Mouse (Mus musculus) embryonic facial prominence, embryonic 14.5 days (tissue): ENCODE measurements around the gene Dus3l. TPM values are rescaled to one million over a fixed set of nuclear protein-coding genes. Genes with fewer than 3 reads are reported as not detected.

Source experiments
- ATAC-seq: fragments of 200-750 bp; cut with Nextera tagmentation; 2 replicates; pipeline ENCODE4 v1.8.0; 2017; ENCODE audit warnings: low read depth, moderate number of reproducible peaks, moderate TSS enrichment
- DNase-seq: peaks from one replicate; pipeline ENCODE4 v3.0.0-alpha.2; 2015; ENCODE audit warnings: low spot score
- H3K27ac ChIP-seq: fragments of 300-500 bp; sonication (generic); replicated peaks from 2 replicates; pipeline ENCODE4 v1.5.1; 2014; ENCODE audit warnings: low read depth, mild to moderate bottlenecking, low read length, moderate library complexity
- H3K27me3 ChIP-seq: fragments of 300-500 bp; sonication (generic); replicated peaks from 2 replicates; pipeline ENCODE4 v1.6.1; 2014; ENCODE audit warnings: low read length; ENCODE audit not compliant: control insufficient read depth, insufficient read depth
- H3K36me3 ChIP-seq: fragments of 300-500 bp; sonication (generic); 2 replicates; pipeline ENCODE4 v1.6.1; 2014; ENCODE audit warnings: low read length, mixed read lengths; ENCODE audit not compliant: control insufficient read depth, insufficient read depth
- H3K4me1 ChIP-seq: fragments of 300-500 bp; sonication (generic); 2 replicates; pipeline ENCODE4 v1.6.1; 2014; ENCODE audit warnings: antibody characterized with exemption, low read length; ENCODE audit not compliant: control insufficient read depth, insufficient read depth
- H3K4me2 ChIP-seq: fragments of 300-500 bp; sonication (generic); 2 replicates; pipeline ENCODE4 v1.6.1; 2014; ENCODE audit warnings: low read depth, mild to moderate bottlenecking, low read length, moderate library complexity, mixed read lengths
- H3K4me3 ChIP-seq: fragments of 300-500 bp; sonication (generic); 2 replicates; pipeline ENCODE4 v1.5.1; 2014; ENCODE audit warnings: low read depth, mild to moderate bottlenecking, low read length
- H3K9ac ChIP-seq: fragments of 300-500 bp; sonication (generic); 2 replicates; pipeline ENCODE4 v1.6.1; 2014; ENCODE audit warnings: low read depth, mild to moderate bottlenecking, low read length, moderate library complexity, mixed read lengths
- H3K9me3 ChIP-seq: fragments of 300-500 bp; sonication (generic); 2 replicates; pipeline ENCODE4 v1.6.1; 2016; ENCODE audit warnings: low read length; ENCODE audit not compliant: control insufficient read depth
- WGBS: fragments of 180-500 bp; shearing (Covaris S2); extraction: QIAGEN DNeasy Blood & Tissue Kit; methylation state at CpG from one replicate; pipeline ENCODE4 v1.1.7; 2014; 5-methylcytosine and 5-hydroxymethylcytosine counted together
- polyA plus RNA-seq: library from polyadenylated mRNA; unstranded; fragments of >200 nt; fragmentation: Nextera tagmentation; extraction: Ambion mirVana; gene quantifications from 2 replicates; pipeline ENCODE4 v1.2.1, GENCODE M21; 2014

Gene Dus3l
- polyA plus RNA-seq, 1 experiment from 2014 or later, result 33.3 TPM

- no peak for DNase-seq
- H3K36me3 ChIP-seq, result peaks cover 43% of the 10 kb centered on the region
- no peak within 1 kb of the TSS for H3K4me3 ChIP-seq
- ATAC-seq, result no peak
- H3K27me3 ChIP-seq, result no peaks in the 10 kb centered on the region
- H3K9ac ChIP-seq, result no peak within 1 kb of the TSS
- no peak within 1 kb of the TSS for H3K27ac ChIP-seq
- H3K4me1 ChIP-seq, result peaks cover 4% of the 10 kb centered on the region; the same call in 1 of the 2 replicates
- no peak within 1 kb of the TSS for H3K4me2 ChIP-seq
- no peaks in the 10 kb centered on the region for H3K9me3 ChIP-seq
- 91% methylated on average over 5 of the region's 5 CpGs for WGBS
Measured at GRCm38 (mm10) chr17:56769950-56770349, 5.4 kb downstream of the Dus3l start, which contains the start of gene Prr22. Gene Prr22, plus strand, starts transcription at chr17:56770250.

GRCm38 (mm10) chr17:56777568-56777967 is 13.0 kb downstream of the Dus3l start:
- Histone ChIP-seq H3K27ac (no peak overlapping the region), H3K4me3 (no peak overlapping the region), H3K9me3 (no peaks in the 10 kb centered on the region), H3K27me3 (no peaks in the 10 kb centered on the region), H3K4me1 (no peaks in the 10 kb centered on the region), H3K9ac (no peak overlapping the region), H3K36me3 (0 out of 2 replicates have a peak, but pooled peaks cover 8% of the 10 kb centered on the region), H3K4me2 (no peak overlapping the region)
- 91% methylated on average over 10 of the region's 11 CpGs for WGBS
- ATAC-seq (no peak), DNase-seq (no peak)

GRCm38 (mm10) chr17:56778779-56779362 is 14.3 kb downstream of the Dus3l start:
- WGBS, result 58% methylated on average over 3 of the region's 3 CpGs
- H3K36me3 ChIP-seq, result 0 out of 2 replicates have a peak, but pooled peaks cover 8% of the 10 kb centered on the region
- no peaks in the 10 kb centered on the region for H3K27me3 ChIP-seq
- H3K27ac ChIP-seq, result no peak overlapping the region
- H3K4me2 ChIP-seq, result no peak overlapping the region
- DNase-seq (no peak), ATAC-seq (no peak; the same call in 1 of the 2 replicates)
- H3K9ac ChIP-seq, result no peak overlapping the region
- H3K4me1 ChIP-seq, result no peaks in the 10 kb centered on the region
- no peak overlapping the region for H3K4me3 ChIP-seq
- no peaks in the 10 kb centered on the region for H3K9me3 ChIP-seq

GRCm38 (mm10) chr17:56780291-56780978 is 15.9 kb downstream of the Dus3l start:
- H3K9ac ChIP-seq, result no peak overlapping the region
- ATAC-seq, result no peak

GRCm38 (mm10) chr17:56788886-56789285 is 24.3 kb downstream of the Dus3l start:
- Histone ChIP-seq H3K4me1 (no peaks in the 10 kb centered on the region), H3K36me3 (no peaks in the 10 kb centered on the region), H3K4me3 (no peak overlapping the region), H3K9ac (no peak overlapping the region), H3K4me2 (no peak overlapping the region), H3K27me3 (no peaks in the 10 kb centered on the region), H3K9me3 (no peaks in the 10 kb centered on the region), H3K27ac (no peak overlapping the region)
- DNase-seq (no peak), ATAC-seq (no peak)
- WGBS, result 71% methylated on average over 3 of the region's 3 CpGs

More at GRCm38 (mm10) chr17:56780291-56780978, 15.9 kb downstream of the Dus3l start:
- Histone ChIP-seq H3K9me3 (no peaks in the 10 kb centered on the region), H3K4me2 (no peak overlapping the region), H3K36me3 (0 out of 2 replicates have a peak, but pooled peaks cover 8% of the 10 kb centered on the region), H3K4me1 (no peaks in the 10 kb centered on the region), H3K27ac (no peak overlapping the region), H3K4me3 (no peak overlapping the region), H3K27me3 (no peaks in the 10 kb centered on the region)
- no peak for DNase-seq
- WGBS, result 83% methylated on average over 13 of the region's 13 CpGs

- H3K4me1 ChIP-seq, result no peaks in the 10 kb centered on the region
- no peak for ATAC-seq
- H3K36me3 ChIP-seq, result no peaks in the 10 kb centered on the region
- H3K4me3 ChIP-seq, result no peak overlapping the region
- no peaks in the 10 kb centered on the region for H3K27me3 ChIP-seq
- H3K9me3 ChIP-seq, result no peaks in the 10 kb centered on the region
- no peak overlapping the region for H3K27ac ChIP-seq
- H3K4me2 ChIP-seq, result no peak overlapping the region
- WGBS, result 85% methylated on average over 6 of the region's 6 CpGs
- H3K9ac ChIP-seq, result no peak overlapping the region
- DNase-seq, result no peak
Measured at GRCm38 (mm10) chr17:56789286-56789685, 24.7 kb downstream of the Dus3l start.

- ATAC-seq, result no peak
- H3K27me3 ChIP-seq, result no peaks in the 10 kb centered on the region
- no peak overlapping the region for H3K9ac ChIP-seq
- WGBS, result 75% methylated on average over 3 of the region's 3 CpGs
- no peaks in the 10 kb centered on the region for H3K4me1 ChIP-seq
- H3K27ac ChIP-seq, result no peak overlapping the region
- no peak overlapping the region for H3K4me3 ChIP-seq
- H3K9me3 ChIP-seq, result no peaks in the 10 kb centered on the region
- H3K36me3 ChIP-seq, result no peaks in the 10 kb centered on the region
- H3K4me2 ChIP-seq, result no peak overlapping the region
- DNase-seq, result no peak
Measured at GRCm38 (mm10) chr17:56792588-56792987, 28.0 kb downstream of the Dus3l start.

- WGBS, result 65% methylated on average over 6 of the region's 6 CpGs
- Histone ChIP-seq H3K9ac (no peak overlapping the region), H3K36me3 (no peaks in the 10 kb centered on the region), H3K4me2 (no peak overlapping the region), H3K27me3 (no peaks in the 10 kb centered on the region), H3K9me3 (no peaks in the 10 kb centered on the region), H3K27ac (no peak overlapping the region), H3K4me3 (no peak overlapping the region), H3K4me1 (no peaks in the 10 kb centered on the region)
- DNase-seq (no peak), ATAC-seq (no peak)
Measured at GRCm38 (mm10) chr17:56793614-56794319, 29.2 kb downstream of the Dus3l start.
